Mouse (Mus musculus) neural tube, embryonic 11.5 days (tissue): ENCODE data around the gene Pramef6. TPM values are rescaled to one million over a fixed set of nuclear protein-coding genes. Genes with fewer than 3 reads are reported as not detected.
"Not testable (repeated sequence)": the region's sequence is repeated elsewhere in the genome, so short reads cannot be mapped to it uniquely, and the experiment has no call there.

Experiments used
- ATAC-seq: fragments of 200-750 bp; cut with Nextera tagmentation; 2 replicates; pipeline ENCODE4 v1.8.0; 2017; ENCODE audit warnings: moderate number of reproducible peaks, mild to moderate bottlenecking, moderate TSS enrichment, moderate library complexity; ENCODE audit not compliant: insufficient read depth, low FRiP score, low TSS enrichment
- DNase-seq: peaks from one replicate; pipeline ENCODE4 v3.0.0-alpha.2; 2015; ENCODE audit warnings: low spot score
- H3K27ac ChIP-seq: fragments of 300-500 bp; sonication (generic); 2 replicates; pipeline ENCODE4 v1.5.1; 2014; ENCODE audit warnings: low read depth, mild to moderate bottlenecking, low read length
- H3K27me3 ChIP-seq: fragments of 300-500 bp; sonication (generic); 2 replicates; pipeline ENCODE4 v1.6.1; 2014; ENCODE audit warnings: mild to moderate bottlenecking, low read length, mixed read lengths; ENCODE audit not compliant: control insufficient read depth, insufficient read depth
- H3K36me3 ChIP-seq: fragments of 300-500 bp; sonication (generic); 2 replicates; pipeline ENCODE4 v1.6.1; 2014; ENCODE audit warnings: mild to moderate bottlenecking, low read length, moderate library complexity, mixed read lengths; ENCODE audit not compliant: control insufficient read depth, insufficient read depth
- H3K4me1 ChIP-seq: fragments of 300-500 bp; sonication (generic); 2 replicates; pipeline ENCODE4 v1.6.1; 2014; ENCODE audit warnings: low read length, mixed read lengths; ENCODE audit not compliant: control insufficient read depth, insufficient read depth
- H3K4me2 ChIP-seq: fragments of 300-500 bp; sonication (generic); 2 replicates; pipeline ENCODE4 v1.6.1; 2014; ENCODE audit warnings: low read depth, mild to moderate bottlenecking, moderate library complexity
- H3K4me3 ChIP-seq: fragments of 300-500 bp; sonication (generic); 2 replicates; pipeline ENCODE4 v1.5.1; 2014; ENCODE audit warnings: low read depth, low read length
- H3K9ac ChIP-seq: fragments of 300-500 bp; sonication (generic); 2 replicates; pipeline ENCODE4 v1.6.1; 2014; ENCODE audit warnings: mild to moderate bottlenecking, low read length
- H3K9me3 ChIP-seq: fragments of 300-500 bp; sonication (generic); 2 replicates; pipeline ENCODE4 v1.6.1; 2016; ENCODE audit warnings: low read length; ENCODE audit not compliant: control insufficient read depth
- WGBS: fragments of 180-500 bp; shearing (Covaris S2); extraction: QIAGEN DNeasy Blood & Tissue Kit; methylation state at CpG from one replicate; pipeline ENCODE4 v1.1.7; 2014; 5-methylcytosine and 5-hydroxymethylcytosine counted together
- polyA plus RNA-seq: library from polyadenylated mRNA; unstranded; fragments of >200 nt; fragmentation: Nextera tagmentation; extraction: Ambion mirVana; gene quantifications from 2 replicates; pipeline ENCODE4 v1.2.1, GENCODE M21; 2014

The Pramef6 gene
- polyA plus RNA-seq, result not detected in 2 replicates

GRCm38 (mm10) chr4:143900280-143900679 is at the start of gene Pramef6:
Pramef6 (minus strand) TSS chr4:143900380.
- WGBS, result 91% methylated on average over 1 of the region's 1 CpGs
- not testable (repeated sequence) for H3K27me3 ChIP-seq, ATAC-seq, H3K9me3 ChIP-seq, H3K4me1 ChIP-seq, H3K27ac ChIP-seq, H3K4me3 ChIP-seq, H3K36me3 ChIP-seq, H3K9ac ChIP-seq, DNase-seq, H3K4me2 ChIP-seq

- H3K27ac ChIP-seq, H3K27me3 ChIP-seq, H3K4me1 ChIP-seq, H3K4me2 ChIP-seq, H3K36me3 ChIP-seq, H3K4me3 ChIP-seq, DNase-seq, H3K9ac ChIP-seq, ATAC-seq, H3K9me3 ChIP-seq: not testable (repeated sequence)
- WGBS, result 89% methylated on average over 3 of the region's 3 CpGs
These were observed 5.8 kb downstream of the Pramef6 start for GRCm38 (mm10) chr4:143894406-143894805.

DNA sequence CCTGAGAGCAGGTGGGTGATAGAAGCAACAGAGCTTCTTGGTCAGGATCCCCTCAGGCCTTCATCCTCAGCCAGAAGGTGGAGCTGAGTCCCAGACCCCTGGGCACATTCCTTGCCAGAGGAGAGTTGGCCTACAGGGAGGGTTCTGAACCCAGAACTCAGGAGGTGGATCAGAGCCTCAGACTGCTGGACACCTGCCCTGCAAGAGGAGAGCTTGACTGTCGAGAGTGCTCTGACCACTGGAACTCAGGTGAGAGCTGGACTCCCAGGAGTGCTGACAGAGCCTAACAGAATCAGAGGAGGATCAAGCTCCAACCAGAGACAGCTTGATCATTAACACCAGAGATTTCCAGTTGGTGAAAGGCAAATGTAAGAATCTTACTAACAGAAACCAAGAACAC is 17.8 kb downstream of the Pramef6 start:
- DNase-seq, ATAC-seq: not testable (repeated sequence)
- 75% methylated on average over 1 of the region's 1 CpGs for WGBS

GRCm38 (mm10) chr4:143846197-143846596 is 54.0 kb downstream of the Pramef6 start, which contains the start of gene Gm13103:
Gm13103 (plus strand) TSS chr4:143846497.
- H3K36me3 ChIP-seq, H3K9me3 ChIP-seq, H3K9ac ChIP-seq, H3K27ac ChIP-seq, H3K4me1 ChIP-seq, H3K4me2 ChIP-seq, H3K27me3 ChIP-seq, H3K4me3 ChIP-seq, DNase-seq, ATAC-seq: not testable (repeated sequence)

More for the DNA sequence above, 17.8 kb downstream of the Pramef6 start:
- not testable (repeated sequence) for H3K27ac ChIP-seq, H3K36me3 ChIP-seq, H3K9me3 ChIP-seq, H3K27me3 ChIP-seq, H3K4me3 ChIP-seq, H3K4me1 ChIP-seq, H3K9ac ChIP-seq, H3K4me2 ChIP-seq

Other genes starting within 250 kb of the Pramef6 start
- gene Gm13088, start 243.1 kb downstream of the Pramef6 start, polyA plus RNA-seq, result not detected in 2 replicates
- not detected in 2 replicates for gene Gm13089, start 197.7 kb downstream of the Pramef6 start, polyA plus RNA-seq
- gene Gm13078, start 180.9 kb downstream of the Pramef6 start, polyA plus RNA-seq, result not detected in 2 replicates
- not detected in 2 replicates for gene Gm13023, start 111.0 kb downstream of the Pramef6 start, polyA plus RNA-seq
- gene Gm13084, start 84.3 kb downstream of the Pramef6 start, polyA plus RNA-seq, result not detected in 2 replicates
- not detected in 2 replicates for gene Gm13103, start 53.9 kb downstream of the Pramef6 start, polyA plus RNA-seq
- not detected in 2 replicates for gene Pramef25, start 50.6 kb upstream of the Pramef6 start, polyA plus RNA-seq
- gene Gm13101, start 66.6 kb upstream of the Pramef6 start, polyA plus RNA-seq, result not detected in 2 replicates
- not detected in 2 replicates for gene Pramef17, start 94.0 kb upstream of the Pramef6 start, polyA plus RNA-seq
- not detected in 2 replicates for gene Pramel4, start 158.7 kb upstream of the Pramef6 start, polyA plus RNA-seq
- not detected in 2 replicates for gene Gm13102, start 206.1 kb upstream of the Pramef6 start, polyA plus RNA-seq